Mouse (Mus musculus) forebrain, embryonic 13.5 days (tissue): Measurements from ENCODE around the gene Tmem44. TPM values are rescaled to one million over a fixed set of nuclear protein-coding genes. Genes with fewer than 3 reads are reported as not detected.
A peak's percentile ranks its signal among the peaks of the same experiment; 100 is the strongest.

Experiments used
- ATAC-seq: fragments of 200-750 bp; cut with Nextera tagmentation; 2 replicates; pipeline ENCODE4 v1.8.0; 2017
- H3K27ac ChIP-seq: fragments of 300-500 bp; sonication (generic); 2 replicates; pipeline ENCODE4 v1.5.1; 2015; ENCODE audit warnings: inconsistent platforms, mild to moderate bottlenecking, moderate library complexity
- H3K27me3 ChIP-seq: fragments of 300-500 bp; sonication (generic); 2 replicates; pipeline ENCODE4 v1.6.1; 2015; ENCODE audit warnings: mild to moderate bottlenecking, inconsistent platforms
- H3K36me3 ChIP-seq: fragments of 300-500 bp; sonication (generic); 2 replicates; pipeline ENCODE4 v1.6.1; 2015; ENCODE audit warnings: mild to moderate bottlenecking, inconsistent platforms; ENCODE audit not compliant: poor library complexity, severe bottlenecking
- H3K4me1 ChIP-seq: fragments of 300-500 bp; sonication (generic); 2 replicates; pipeline ENCODE4 v1.6.1; 2015; ENCODE audit warnings: inconsistent platforms
- H3K4me2 ChIP-seq: fragments of 300-500 bp; sonication (generic); 2 replicates; pipeline ENCODE4 v1.6.1; 2015; ENCODE audit warnings: inconsistent platforms, mild to moderate bottlenecking, moderate library complexity
- H3K4me3 ChIP-seq: fragments of 300-500 bp; sonication (generic); 2 replicates; pipeline ENCODE4 v1.5.1; 2015; ENCODE audit warnings: mild to moderate bottlenecking, inconsistent platforms
- H3K9ac ChIP-seq: fragments of 300-500 bp; sonication (generic); 2 replicates; pipeline ENCODE4 v1.6.1; 2015; ENCODE audit warnings: mild to moderate bottlenecking, inconsistent platforms
- H3K9me3 ChIP-seq: fragments of 300-500 bp; sonication (generic); replicated peaks from 2 replicates; pipeline ENCODE4 v1.6.1; 2016; ENCODE audit warnings: inconsistent platforms
- WGBS: fragments of 180-500 bp; shearing (Covaris S2); methylation state at CpG from one replicate; pipeline ENCODE4 v1.1.7; 2015; 5-methylcytosine and 5-hydroxymethylcytosine counted together
- polyA plus RNA-seq: library from polyadenylated mRNA; unstranded; fragments of >200 nt; fragmentation: Nextera tagmentation; extraction: Ambion mirVana; gene quantifications from 2 replicates; pipeline ENCODE4 v1.2.1, GENCODE M21; 2015

The Tmem44 gene
- polyA plus RNA-seq, 1 experiment from 2014 or later, result 56.2 TPM

DNA sequence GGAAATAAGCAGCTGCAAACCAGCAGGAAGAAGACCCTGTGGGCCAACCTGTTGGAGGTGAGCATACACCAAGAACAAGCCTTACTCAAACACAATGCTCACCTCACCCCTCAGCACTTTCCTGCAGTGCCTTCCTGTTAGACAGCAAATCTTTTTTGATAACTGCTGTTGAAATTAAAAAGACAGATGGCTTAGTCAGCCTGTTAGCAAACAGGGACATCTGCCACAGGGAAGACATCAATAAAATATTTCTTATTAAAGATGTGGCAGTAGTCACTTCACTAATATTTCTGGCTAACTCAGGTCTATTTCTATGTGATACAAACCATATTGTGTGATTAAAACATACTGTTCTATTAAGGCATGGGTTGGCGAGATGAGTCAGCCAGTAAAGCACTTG lies 25.8 kb upstream of the Tmem44 start:
- ATAC-seq, result no peak
- no peaks in the 10 kb centered on the region for H3K4me1 ChIP-seq
- no peaks in the 10 kb centered on the region for H3K27me3 ChIP-seq
- H3K9ac ChIP-seq, result no peak overlapping the region
- H3K27ac ChIP-seq, result no peak overlapping the region
- no peak overlapping the region for H3K4me2 ChIP-seq
- WGBS, result 92% methylated on average over 1 of the region's 1 CpGs
- H3K9me3 ChIP-seq, result no peaks in the 10 kb centered on the region
- no peak overlapping the region for H3K4me3 ChIP-seq
- H3K36me3 ChIP-seq, result peaks cover 96% of the 10 kb centered on the region

DNA sequence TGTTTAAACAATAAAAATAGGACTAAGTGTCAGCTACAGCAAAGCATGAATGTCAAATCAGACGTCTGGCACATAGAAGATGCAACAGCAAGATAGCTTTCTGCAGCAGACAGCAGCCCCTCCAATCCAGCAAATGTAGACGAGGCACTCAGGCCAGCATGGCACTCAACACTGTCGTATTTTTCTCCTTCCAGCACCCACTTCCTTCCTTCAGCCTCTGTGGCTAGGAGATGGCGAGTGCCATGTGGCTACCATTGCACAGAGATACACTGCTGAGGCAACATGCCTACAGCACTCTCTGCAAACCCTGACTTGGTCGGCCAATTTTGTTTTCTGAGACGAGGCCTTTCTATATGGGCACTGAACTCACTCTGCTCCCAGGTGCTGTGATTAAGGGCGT lies 25.2 kb upstream of the Tmem44 start:
- no peaks in the 10 kb centered on the region for H3K27me3 ChIP-seq
- WGBS, result 90% methylated on average over 7 of the region's 7 CpGs
- no peak for ATAC-seq
- H3K4me1 ChIP-seq, result no peaks in the 10 kb centered on the region
- no peak overlapping the region for H3K27ac ChIP-seq
- no peak overlapping the region for H3K9ac ChIP-seq
- H3K4me3 ChIP-seq, result no peak overlapping the region
- no peaks in the 10 kb centered on the region for H3K9me3 ChIP-seq
- H3K36me3 ChIP-seq, result peaks cover 96% of the 10 kb centered on the region
- no peak overlapping the region for H3K4me2 ChIP-seq

DNA sequence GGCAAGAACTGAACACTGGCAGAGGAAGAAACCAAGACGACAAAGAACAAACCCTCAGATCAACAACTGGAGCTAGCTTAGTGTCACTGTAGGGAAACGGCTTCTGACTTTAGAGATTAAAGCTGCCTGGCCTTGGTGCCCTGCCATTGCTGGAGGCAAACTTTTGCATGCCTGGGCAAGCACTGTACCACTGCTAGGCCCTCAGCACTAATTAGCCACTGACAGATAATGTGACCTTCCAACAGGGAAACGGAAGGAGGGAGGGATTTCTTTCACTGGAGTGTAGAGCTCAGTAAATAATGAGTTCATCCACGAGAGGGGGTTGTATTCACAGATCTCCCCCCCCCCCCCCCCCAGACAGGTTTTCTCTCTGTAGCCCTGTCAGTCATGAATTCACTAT lies 21.6 kb upstream of the Tmem44 start:
- no peak overlapping the region for H3K4me3 ChIP-seq
- no peaks in the 10 kb centered on the region for H3K4me1 ChIP-seq
- ATAC-seq, result no peak
- H3K27me3 ChIP-seq, result no peaks in the 10 kb centered on the region
- H3K9me3 ChIP-seq, result no peaks in the 10 kb centered on the region
- peaks cover 96% of the 10 kb centered on the region for H3K36me3 ChIP-seq
- H3K9ac ChIP-seq, result no peak overlapping the region
- 27% methylated on average over 4 of the region's 4 CpGs for WGBS
- H3K4me2 ChIP-seq, result no peak overlapping the region
- H3K27ac ChIP-seq, result no peak overlapping the region

DNA sequence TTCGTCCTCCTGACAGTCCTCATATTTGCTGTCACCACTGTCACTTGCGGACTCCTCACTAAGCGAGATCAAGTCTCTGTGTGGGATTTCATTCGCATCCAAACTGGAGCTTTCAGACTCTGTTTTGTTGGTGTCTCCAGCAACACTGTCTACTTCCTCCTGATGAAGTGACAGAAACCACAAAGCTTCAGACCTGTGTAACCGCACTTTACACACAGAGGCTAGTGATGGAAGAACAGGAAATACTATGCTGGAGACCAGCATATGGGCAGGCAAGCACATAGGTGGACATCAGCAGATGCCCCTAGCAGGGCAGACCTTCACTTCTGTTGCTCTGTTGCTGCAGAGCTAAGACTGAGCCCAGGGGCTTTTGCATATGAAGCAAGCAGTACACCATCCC lies 20.7 kb upstream of the Tmem44 start:
- no peaks in the 10 kb centered on the region for H3K9me3 ChIP-seq
- no peak overlapping the region for H3K4me3 ChIP-seq
- H3K4me2 ChIP-seq, result no peak overlapping the region
- no peak overlapping the region for H3K9ac ChIP-seq
- H3K27ac ChIP-seq, result no peak overlapping the region
- peaks cover 96% of the 10 kb centered on the region for H3K36me3 ChIP-seq
- no peaks in the 10 kb centered on the region for H3K4me1 ChIP-seq
- no peaks in the 10 kb centered on the region for H3K27me3 ChIP-seq
- no peak for ATAC-seq
- 96% methylated on average over 5 of the region's 5 CpGs for WGBS

DNA sequence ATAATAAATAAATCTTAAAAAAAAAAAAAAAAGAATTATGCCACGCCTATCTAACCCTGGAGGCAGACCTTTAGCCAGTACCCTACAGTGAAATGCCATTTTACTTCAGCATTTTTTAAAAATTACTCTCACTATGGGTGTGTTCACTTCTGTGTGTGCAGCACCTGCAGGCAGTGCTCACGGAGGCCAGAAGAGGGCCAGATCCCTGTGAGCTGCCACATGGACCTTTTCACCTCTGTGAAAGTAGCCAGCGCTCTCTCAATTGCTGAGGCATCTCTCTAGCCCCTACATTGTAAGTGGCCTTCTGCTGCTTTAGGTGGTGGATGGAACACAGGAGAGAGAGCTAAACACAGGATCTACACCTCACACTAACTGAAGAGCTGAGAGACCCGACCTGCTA lies 19.5 kb upstream of the Tmem44 start:
- 90% methylated on average over 4 of the region's 4 CpGs for WGBS

DNA sequence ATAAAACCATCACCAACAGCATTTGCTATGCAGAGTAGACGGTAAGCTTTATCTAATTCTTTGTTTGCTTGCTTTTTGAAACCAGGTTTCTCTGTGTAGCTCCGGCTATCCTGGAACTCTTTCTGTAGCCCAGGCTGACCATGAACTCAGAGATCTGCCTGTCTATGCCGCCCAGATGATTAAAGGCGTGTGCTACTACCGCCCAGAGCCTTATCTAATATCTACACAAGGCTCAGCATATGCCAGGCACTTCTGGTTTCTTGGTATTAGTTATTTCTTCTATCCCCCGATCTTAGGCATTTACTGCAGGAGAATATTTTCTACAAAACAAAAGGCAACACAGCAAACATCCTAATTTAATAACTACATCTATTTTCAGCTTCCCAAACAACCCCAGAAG lies 15.0 kb upstream of the Tmem44 start:
- H3K4me1 ChIP-seq, result no peaks in the 10 kb centered on the region
- no peak overlapping the region for H3K9ac ChIP-seq
- H3K27ac ChIP-seq, result no peak overlapping the region
- no peak overlapping the region for H3K4me3 ChIP-seq
- H3K9me3 ChIP-seq, result no peaks in the 10 kb centered on the region
- H3K27me3 ChIP-seq, result no peaks in the 10 kb centered on the region
- no peak for ATAC-seq
- WGBS, result 91% methylated on average over 6 of the region's 6 CpGs
- peaks cover 98% of the 10 kb centered on the region for H3K36me3 ChIP-seq
- H3K4me2 ChIP-seq, result no peak overlapping the region

More for the DNA sequence above, 19.5 kb upstream of the Tmem44 start:
- Histone ChIP-seq H3K9me3 (no peaks in the 10 kb centered on the region), H3K4me3 (no peak overlapping the region), H3K27ac (no peak overlapping the region), H3K9ac (no peak overlapping the region), H3K4me2 (no peak overlapping the region), H3K27me3 (no peaks in the 10 kb centered on the region), H3K4me1 (no peaks in the 10 kb centered on the region), H3K36me3 (peaks cover 95% of the 10 kb centered on the region)
- ATAC-seq, result no peak

DNA sequence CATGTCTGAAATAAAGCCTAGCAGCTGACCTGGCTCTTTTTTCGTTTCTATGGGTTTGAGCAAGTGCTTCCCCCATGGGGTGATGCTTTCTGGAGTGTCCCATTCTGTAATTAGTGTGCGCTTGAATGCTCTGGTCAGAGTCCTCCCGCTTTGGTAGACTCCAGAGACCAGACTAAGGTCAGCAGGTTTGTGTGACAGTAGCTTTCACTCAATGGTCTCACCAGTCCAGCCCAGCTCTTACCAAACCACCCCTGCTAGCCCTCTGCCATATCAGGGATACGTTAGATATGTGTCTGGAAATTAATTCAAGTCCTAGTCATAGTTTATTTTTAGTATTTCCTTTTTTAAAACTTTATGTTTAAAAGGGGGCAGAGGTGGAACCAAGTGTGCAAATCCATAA lies 10.0 kb upstream of the Tmem44 start:
- Histone ChIP-seq H3K9me3 (peaks cover 15% of the 10 kb centered on the region), H3K4me3 (no peak overlapping the region), H3K27ac (no peak overlapping the region), H3K4me1 (no peaks in the 10 kb centered on the region), H3K9ac (no peak overlapping the region), H3K4me2 (no peak overlapping the region), H3K36me3 (peaks cover 98% of the 10 kb centered on the region), H3K27me3 (no peaks in the 10 kb centered on the region)
- WGBS, result 91% methylated on average over 4 of the region's 4 CpGs
- no peak for ATAC-seq

DNA sequence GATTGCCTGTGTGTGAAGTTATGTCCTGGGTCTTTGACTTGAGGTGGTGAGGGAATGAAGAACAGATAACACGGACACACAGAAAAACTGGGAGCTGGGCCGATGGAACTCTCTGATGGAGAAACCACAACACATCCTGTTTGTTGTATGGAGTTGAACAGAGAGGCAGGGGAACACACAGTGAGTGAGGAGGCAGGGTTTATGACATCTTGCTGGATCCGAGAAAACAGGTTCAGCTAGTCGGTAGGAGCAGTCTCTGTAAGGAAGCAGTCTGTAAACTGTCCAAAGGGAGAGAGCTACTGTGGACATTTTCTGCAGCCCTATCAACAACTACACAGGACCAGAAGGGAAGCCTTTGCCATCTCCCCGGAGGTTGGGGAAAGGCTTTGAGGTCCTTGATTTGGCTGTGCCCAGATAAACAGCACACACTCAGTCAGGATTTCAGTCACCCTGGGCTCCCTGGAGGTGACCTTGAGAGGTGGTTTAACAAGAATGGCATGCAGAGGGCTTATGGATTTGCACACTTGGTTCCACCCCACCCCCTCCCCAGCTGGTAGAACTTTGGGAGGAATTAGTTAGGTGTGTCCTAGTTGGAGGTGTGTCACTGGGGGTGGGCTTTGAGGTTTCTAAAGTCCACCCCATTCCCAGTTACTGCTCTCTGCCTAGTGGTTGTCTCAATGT lies 8.8 kb upstream of the Tmem44 start:
- Histone ChIP-seq H3K27me3 (no peaks in the 10 kb centered on the region), H3K4me2 (no peak overlapping the region), H3K4me3 (no peak overlapping the region), H3K9ac (no peak overlapping the region), H3K36me3 (peaks cover 93% of the 10 kb centered on the region), H3K9me3 (peaks cover 27% of the 10 kb centered on the region), H3K4me1 (no peaks in the 10 kb centered on the region), H3K27ac (no peak overlapping the region)
- no peak for ATAC-seq
- WGBS, result 93% methylated on average over 5 of the region's 5 CpGs

DNA sequence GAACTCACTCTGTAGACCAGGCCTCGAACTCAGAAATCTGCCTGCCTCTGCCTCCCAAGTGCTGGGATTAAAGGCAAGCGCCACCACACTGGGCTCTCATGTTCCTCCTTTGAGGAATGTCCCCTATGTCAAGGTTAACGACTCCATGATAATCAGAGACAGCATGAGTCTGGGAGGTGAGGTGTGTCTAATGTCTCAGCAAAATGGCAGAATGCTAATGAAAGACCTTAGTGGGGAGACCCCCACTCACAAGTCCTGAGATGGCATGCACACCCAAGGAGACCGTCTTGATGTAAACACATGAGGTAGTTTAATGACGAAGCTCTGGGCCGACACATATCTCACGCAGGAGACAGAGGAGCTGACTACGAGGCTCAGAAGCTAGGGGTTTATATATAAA lies 3.5 kb upstream of the Tmem44 start:
- 96% methylated on average over 8 of the region's 8 CpGs for WGBS
- H3K4me1 ChIP-seq, result peaks cover 20% of the 10 kb centered on the region
- H3K4me2 ChIP-seq, result no peak overlapping the region
- H3K9me3 ChIP-seq, result peaks cover 27% of the 10 kb centered on the region
- H3K36me3 ChIP-seq, result peaks cover 40% of the 10 kb centered on the region
- H3K9ac ChIP-seq, result no peak overlapping the region
- H3K27ac ChIP-seq, result no peak overlapping the region
- H3K27me3 ChIP-seq, result no peaks in the 10 kb centered on the region
- no peak for ATAC-seq
- no peak overlapping the region for H3K4me3 ChIP-seq

DNA sequence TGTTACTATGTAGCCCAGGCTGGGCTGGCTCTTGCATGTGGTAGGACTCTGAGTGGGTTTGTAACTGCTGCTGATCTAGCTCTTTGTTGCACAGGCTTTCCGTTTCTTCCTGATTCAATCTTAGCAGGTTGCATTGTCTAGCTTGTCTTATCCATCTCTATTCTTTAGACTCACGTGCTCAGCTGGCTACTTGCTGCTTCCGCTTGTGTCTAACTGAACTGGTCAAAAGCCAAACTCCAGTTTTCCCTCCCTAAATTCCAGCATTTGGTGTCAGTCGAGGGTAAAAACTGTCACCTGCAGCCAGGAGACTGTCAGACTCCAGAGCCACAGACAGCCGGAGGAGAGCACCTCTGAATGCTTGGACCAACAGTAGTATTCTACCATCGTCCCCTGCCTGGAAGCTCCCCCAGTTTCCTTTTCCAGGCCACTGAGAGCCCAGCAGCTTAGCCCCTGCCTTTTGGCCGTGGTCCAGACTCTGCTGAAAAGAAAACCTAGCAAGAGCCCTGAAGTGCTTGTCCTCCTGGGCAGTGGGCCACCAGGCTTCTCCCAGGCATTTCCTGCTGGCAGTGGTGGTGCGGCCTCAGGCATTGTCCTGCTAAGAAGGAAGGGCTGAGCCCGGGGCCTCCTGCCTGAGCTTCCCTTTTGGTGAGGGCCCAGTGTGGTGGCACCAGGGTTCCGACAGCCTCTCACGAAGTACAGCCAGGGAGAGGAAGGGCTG lies 2.1 kb upstream of the Tmem44 start:
- Histone ChIP-seq H3K27me3 (no peaks in the 10 kb centered on the region), H3K36me3 (peaks cover 26% of the 10 kb centered on the region), H3K4me1 (peaks cover 34% of the 10 kb centered on the region), H3K4me3 (no peak overlapping the region), H3K27ac (peak overlapping the region; percentile 75), H3K4me2 (peak overlapping the region; percentile 9; the same call in 1 of the 2 replicates), H3K9ac (peak overlapping the region; percentile 36), H3K9me3 (peaks cover 27% of the 10 kb centered on the region)
- peak; percentile 31 for ATAC-seq
- WGBS, result 16% methylated on average over 11 of the region's 11 CpGs

DNA sequence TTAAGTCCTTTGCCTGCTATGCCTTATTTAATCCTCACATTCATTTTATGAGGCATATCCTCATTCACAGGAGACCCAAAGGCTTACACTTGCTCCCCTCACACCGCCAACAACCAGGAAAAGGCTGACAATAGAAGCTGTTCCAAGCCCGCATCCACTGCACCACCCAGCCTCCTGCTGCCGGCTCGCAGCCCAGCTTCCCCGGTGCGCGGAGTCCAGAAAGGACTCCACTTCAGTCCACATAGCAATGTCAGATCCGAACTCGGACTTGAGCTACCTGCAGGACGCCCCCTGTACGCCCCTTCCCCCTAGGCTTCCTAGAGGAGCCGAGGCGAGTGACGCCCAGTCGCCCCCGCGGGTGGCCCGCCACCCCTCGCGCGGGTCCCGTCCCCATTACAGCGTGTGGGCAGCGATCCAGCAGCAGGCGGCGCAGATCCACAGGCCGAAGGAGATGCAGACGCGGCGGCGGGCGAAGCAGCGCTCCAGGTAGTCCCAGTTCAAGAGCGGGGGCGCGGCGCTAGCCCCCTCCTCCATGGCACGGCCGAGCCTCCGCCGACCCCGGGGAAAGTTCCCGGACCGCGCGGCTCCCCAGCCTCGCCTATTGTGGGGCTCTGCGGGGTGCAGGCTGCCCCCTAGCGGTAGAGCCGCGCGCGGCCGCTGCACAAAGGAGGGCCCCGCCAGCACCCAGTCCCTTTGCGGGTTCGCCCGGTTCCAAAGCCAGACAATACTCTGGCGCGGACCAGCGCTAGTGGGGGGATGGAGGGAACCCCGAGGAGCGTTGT lies 485 bp downstream of the Tmem44 start:
- WGBS, result under 1% methylated on average over 61 of the region's 63 CpGs
- peak overlapping the region; percentile 72 for H3K27ac ChIP-seq
- peak overlapping the region; percentile 55 for H3K4me3 ChIP-seq
- H3K9me3 ChIP-seq, result peaks cover 7% of the 10 kb centered on the region
- ATAC-seq, result peak; percentile 92
- peak overlapping the region; percentile 79 for H3K9ac ChIP-seq
- H3K27me3 ChIP-seq, result no peaks in the 10 kb centered on the region
- peaks cover 35% of the 10 kb centered on the region for H3K4me1 ChIP-seq
- peak overlapping the region; percentile 58 for H3K4me2 ChIP-seq
- peaks cover 24% of the 10 kb centered on the region for H3K36me3 ChIP-seq

DNA sequence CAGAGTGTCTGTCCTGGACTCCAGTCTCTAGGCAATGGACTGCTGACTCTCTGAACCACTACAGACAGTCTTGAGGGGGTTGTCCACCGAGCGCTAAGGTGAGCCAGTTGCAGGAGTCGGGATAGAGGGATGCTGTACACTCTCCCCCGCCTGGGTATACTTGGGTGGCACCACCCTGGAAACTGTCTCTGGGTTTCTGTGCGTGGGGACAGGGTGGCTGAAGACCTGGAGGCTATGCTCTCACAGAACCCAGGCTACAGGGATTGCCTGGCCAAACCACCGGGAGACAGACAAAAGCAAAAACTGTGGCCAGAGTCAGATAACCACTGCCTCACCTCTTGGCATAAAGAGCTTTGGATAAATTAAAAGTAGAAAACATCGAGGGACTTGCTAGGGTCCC lies 1.1 kb downstream of the Tmem44 start:
- Histone ChIP-seq H3K4me1 (peaks cover 35% of the 10 kb centered on the region), H3K9ac (peak overlapping the region; percentile 79), H3K27me3 (no peaks in the 10 kb centered on the region), H3K36me3 (peaks cover 28% of the 10 kb centered on the region), H3K4me3 (peak overlapping the region; percentile 55), H3K9me3 (0 out of 2 replicates have a peak, but pooled peaks cover under 1% of the 10 kb centered on the region), H3K4me2 (peak overlapping the region; percentile 58), H3K27ac (no peak overlapping the region)
- no peak for ATAC-seq
- WGBS, result 83% methylated on average over 7 of the region's 7 CpGs
